Mouse (Mus musculus) heart, postnatal 0 days (tissue): ENCODE data around the gene A4galt. TPM values are rescaled to one million over a fixed set of nuclear protein-coding genes. Genes with fewer than 3 reads are reported as not detected.

ENCODE experiments used
- ATAC-seq: fragments of 200-750 bp; cut with Nextera tagmentation; 2 replicates; pipeline ENCODE4 v1.8.0; 2017; ENCODE audit warnings: low read depth, moderate number of reproducible peaks, moderate library complexity; ENCODE audit not compliant: insufficient read depth
- DNase-seq: peaks from one replicate; pipeline ENCODE4 v3.0.0-alpha.2; 2016; ENCODE audit warnings: low spot score
- H3K27ac ChIP-seq: fragments of 300-500 bp; sonication (generic); 2 replicates; pipeline ENCODE4 v1.5.1; 2014; ENCODE audit warnings: low read depth, mild to moderate bottlenecking
- H3K27me3 ChIP-seq: fragments of 300-500 bp; sonication (generic); 2 replicates; pipeline ENCODE4 v1.6.1; 2014; ENCODE audit warnings: low read length, mixed read lengths; ENCODE audit not compliant: control insufficient read depth, insufficient read depth
- H3K36me3 ChIP-seq: fragments of 300-500 bp; sonication (generic); replicated peaks from 2 replicates; pipeline ENCODE4 v1.6.1; 2014; ENCODE audit warnings: low read length, mixed read lengths; ENCODE audit not compliant: control insufficient read depth, insufficient read depth
- H3K4me1 ChIP-seq: fragments of 300-500 bp; sonication (generic); 2 replicates; pipeline ENCODE4 v1.6.1; 2014; ENCODE audit warnings: antibody characterized with exemption; ENCODE audit not compliant: control insufficient read depth, insufficient read depth
- H3K4me2 ChIP-seq: fragments of 300-500 bp; sonication (generic); 2 replicates; pipeline ENCODE4 v1.6.1; 2014; ENCODE audit warnings: low read depth, mild to moderate bottlenecking, low read length, moderate library complexity
- H3K4me3 ChIP-seq: fragments of 300-500 bp; sonication (generic); 2 replicates; pipeline ENCODE4 v1.5.1; 2014; ENCODE audit warnings: low read depth, low read length
- H3K9ac ChIP-seq: fragments of 300-500 bp; sonication (generic); replicated peaks from 2 replicates; pipeline ENCODE4 v1.6.1; 2014; ENCODE audit warnings: low read depth, low read length, mixed read lengths
- H3K9me3 ChIP-seq: fragments of 300-500 bp; sonication (generic); replicated peaks from 2 replicates; pipeline ENCODE4 v1.6.1; 2016; ENCODE audit warnings: low read length; ENCODE audit not compliant: control insufficient read depth
- CTCF ChIP-seq: IDR thresholded peaks from 2 replicates; pipeline ENCODE4 v1.5.1; 2016; ENCODE audit warnings: antibody characterized with exemption, control low read depth, low read depth
- EP300 ChIP-seq: IDR thresholded peaks from 2 replicates; pipeline ENCODE4 v1.6.1; 2016; ENCODE audit warnings: antibody characterized with exemption, low read depth
- WGBS: fragments of 180-500 bp; shearing (Covaris S2); extraction: QIAGEN DNeasy Blood & Tissue Kit; methylation state at CpG from one replicate; pipeline ENCODE4 v1.1.7; 2014; 5-methylcytosine and 5-hydroxymethylcytosine counted together
- polyA plus RNA-seq: library from polyadenylated mRNA; unstranded; fragments of >200 nt; fragmentation: Nextera tagmentation; extraction: Ambion mirVana; gene quantifications from 2 replicates; pipeline ENCODE4 v1.2.1, GENCODE M21; 2015
- total RNA-seq: library from RNA; depleted of rRNA; stranded (reverse); fragments of >200 nt; gene quantifications from 2 replicates; pipeline ENCODE4 v1.2.3, GENCODE M21; 2014; ENCODE audit warnings: low replicate concordance

The A4galt gene
- total and polyA plus RNA-seq, 2 experiments from 2014 or later = 2.0 to 3.2 TPM

DNA sequence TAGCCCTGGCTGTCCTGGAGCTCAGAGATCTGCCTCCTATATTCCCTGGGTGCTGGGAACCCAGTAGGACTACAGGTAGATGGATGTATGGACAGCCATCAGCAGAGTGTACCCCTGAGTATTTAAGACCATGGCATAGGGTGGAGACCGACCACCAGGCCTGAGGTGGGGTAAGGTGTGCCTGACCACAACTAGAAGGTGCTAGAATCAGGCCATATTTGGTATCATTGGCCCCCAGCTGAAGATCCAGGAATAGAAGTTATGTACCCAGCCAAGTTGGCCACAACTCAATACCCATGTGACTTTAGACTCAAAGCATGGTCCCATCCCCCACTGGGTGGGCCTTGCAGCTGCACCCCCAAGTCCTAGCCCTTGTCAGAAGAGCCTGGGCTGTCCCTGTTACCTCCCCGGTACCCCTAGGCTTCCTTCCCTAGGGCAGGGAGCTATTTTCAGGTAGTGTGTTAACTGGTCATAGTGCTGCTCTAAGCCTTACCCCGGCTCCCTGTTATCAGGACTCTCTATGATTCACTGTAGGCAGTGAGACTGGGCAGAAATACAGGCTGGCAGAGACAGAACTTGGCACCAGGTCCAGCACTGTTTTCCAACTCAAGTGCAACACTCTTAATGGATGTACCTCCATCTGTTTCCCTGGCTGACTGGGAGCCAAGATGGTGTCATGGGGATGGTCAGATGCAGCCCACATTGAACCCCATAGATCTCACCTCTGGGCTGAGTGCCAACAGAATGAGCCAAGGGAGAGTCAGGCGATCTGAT is 18.2 kb downstream of the A4galt start:
- H3K27me3 ChIP-seq = no peaks in the 10 kb centered on the region
- peaks cover 12% of the 10 kb centered on the region; the same call in 1 of the 2 replicates for H3K4me1 ChIP-seq
- ATAC-seq (peak; percentile 91), DNase-seq (peak; percentile 92)
- WGBS = 23% methylated on average over 4 of the region's 4 CpGs
- H3K9ac ChIP-seq = no peak overlapping the region
- TF ChIP-seq EP300 = peak; percentile 97
- no peak for TF ChIP-seq CTCF
- H3K27ac ChIP-seq = peak overlapping the region; percentile 98
- no peak overlapping the region for H3K4me2 ChIP-seq
- no peak overlapping the region for H3K4me3 ChIP-seq
- no peaks in the 10 kb centered on the region for H3K9me3 ChIP-seq
- H3K36me3 ChIP-seq = no peaks in the 10 kb centered on the region

DNA sequence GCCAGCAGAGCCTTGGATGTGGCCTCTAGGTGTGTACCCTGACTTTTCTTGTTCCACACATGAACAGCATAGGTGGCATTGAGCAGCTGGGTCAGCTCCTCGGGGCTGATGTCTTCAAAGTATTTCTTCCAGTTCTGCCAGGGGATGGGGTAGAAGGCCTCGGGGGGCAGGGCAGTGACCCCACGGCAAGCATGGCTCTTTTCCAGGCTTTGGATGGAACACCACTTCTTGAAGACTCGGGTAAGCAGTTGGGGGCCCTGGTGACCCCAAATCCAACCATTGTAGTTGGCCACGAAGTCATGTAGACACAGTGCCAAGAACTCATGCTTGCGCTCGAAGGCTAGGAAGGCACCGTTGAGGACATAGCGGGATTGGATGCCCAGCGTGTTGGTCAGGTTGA is 24.0 kb downstream of the A4galt start:
- Histone ChIP-seq H3K9me3 (no peaks in the 10 kb centered on the region), H3K27ac (no peak overlapping the region), H3K27me3 (no peaks in the 10 kb centered on the region), H3K4me3 (no peak overlapping the region), H3K4me1 (peaks cover 21% of the 10 kb centered on the region), H3K4me2 (no peak overlapping the region), H3K9ac (no peak overlapping the region), H3K36me3 (no peaks in the 10 kb centered on the region)
- DNase-seq = no peak
- WGBS = 90% methylated on average over 10 of the region's 10 CpGs
- ATAC-seq = no peak
- TF ChIP-seq EP300 = no peak
- no peak for TF ChIP-seq CTCF

DNA sequence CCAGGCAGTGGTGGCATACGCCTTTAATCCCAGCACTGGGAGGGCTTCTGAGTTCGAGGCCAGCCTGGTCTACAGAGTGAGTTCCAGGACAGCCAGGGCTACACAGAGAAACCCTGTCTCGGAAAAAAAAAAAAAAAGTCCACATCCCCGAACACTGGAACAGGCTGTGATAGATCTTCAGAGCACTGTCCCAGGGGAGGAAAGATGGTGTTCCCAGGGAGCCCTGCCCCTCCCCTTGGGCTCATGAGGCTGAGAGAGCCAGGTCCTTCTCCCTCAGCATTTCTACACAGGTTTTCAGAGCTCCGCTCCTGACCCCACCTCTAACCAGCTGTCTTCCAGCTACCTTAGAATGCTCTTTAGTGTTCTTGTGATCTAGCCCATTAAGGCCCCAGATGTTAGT is 24.7 kb downstream of the A4galt start:
- Histone ChIP-seq H3K27ac (no peak overlapping the region), H3K4me3 (no peak overlapping the region), H3K36me3 (no peaks in the 10 kb centered on the region), H3K4me2 (no peak overlapping the region), H3K9ac (no peak overlapping the region), H3K4me1 (peaks cover 21% of the 10 kb centered on the region), H3K27me3 (no peaks in the 10 kb centered on the region), H3K9me3 (no peaks in the 10 kb centered on the region)
- TF ChIP-seq EP300 = no peak
- no peak for TF ChIP-seq CTCF
- WGBS = 81% methylated on average over 5 of the region's 5 CpGs
- DNase-seq = no peak
- no peak for ATAC-seq

DNA sequence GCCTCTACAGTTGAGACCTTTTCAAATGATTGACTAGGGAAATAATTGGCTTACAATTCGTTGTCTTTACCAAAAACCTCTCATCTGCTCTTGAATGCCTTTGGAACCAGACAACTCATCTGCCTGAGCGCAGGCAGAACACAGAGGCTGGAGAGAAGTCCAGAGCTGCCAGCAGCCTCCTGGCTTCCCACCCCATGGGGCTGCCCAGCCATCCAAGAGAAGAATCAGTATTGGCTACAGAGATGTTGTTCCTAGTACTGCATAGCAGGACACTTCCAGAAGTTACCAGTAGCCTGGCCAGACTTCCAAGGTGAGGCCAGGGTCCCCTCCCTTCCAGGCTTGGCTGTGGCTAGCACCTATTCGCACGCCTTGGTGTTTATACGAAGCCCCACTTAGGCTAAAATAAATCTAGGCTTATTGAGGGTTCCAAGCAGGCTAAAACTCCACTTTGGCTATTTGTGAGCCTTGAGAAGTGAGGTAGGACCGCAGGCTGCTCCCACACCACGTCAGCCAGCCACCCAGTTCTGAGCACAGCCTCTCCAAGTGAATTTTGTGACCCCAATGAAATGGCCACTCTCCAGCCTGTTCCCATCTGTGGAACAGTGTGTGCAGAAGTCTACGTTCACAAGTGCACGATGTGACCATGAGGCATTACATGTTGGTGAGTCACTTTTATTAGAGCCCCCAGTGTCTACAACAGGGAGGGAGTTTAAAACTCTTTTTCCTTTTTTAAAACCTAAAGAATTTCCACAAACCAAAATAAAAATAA is 25.3 kb downstream of the A4galt start:
- Histone ChIP-seq H3K27me3 (no peaks in the 10 kb centered on the region), H3K4me1 (peaks cover 21% of the 10 kb centered on the region), H3K9me3 (no peaks in the 10 kb centered on the region), H3K36me3 (no peaks in the 10 kb centered on the region), H3K4me3 (no peak overlapping the region), H3K9ac (no peak overlapping the region), H3K4me2 (no peak overlapping the region), H3K27ac (peak overlapping the region; percentile 12; the same call in 1 of the 2 replicates)
- TF ChIP-seq CTCF (no peak), EP300 (no peak)
- DNase-seq = no peak
- no peak for ATAC-seq
- 79% methylated on average over 9 of the region's 9 CpGs for whole genome bisulfite sequencing

DNA sequence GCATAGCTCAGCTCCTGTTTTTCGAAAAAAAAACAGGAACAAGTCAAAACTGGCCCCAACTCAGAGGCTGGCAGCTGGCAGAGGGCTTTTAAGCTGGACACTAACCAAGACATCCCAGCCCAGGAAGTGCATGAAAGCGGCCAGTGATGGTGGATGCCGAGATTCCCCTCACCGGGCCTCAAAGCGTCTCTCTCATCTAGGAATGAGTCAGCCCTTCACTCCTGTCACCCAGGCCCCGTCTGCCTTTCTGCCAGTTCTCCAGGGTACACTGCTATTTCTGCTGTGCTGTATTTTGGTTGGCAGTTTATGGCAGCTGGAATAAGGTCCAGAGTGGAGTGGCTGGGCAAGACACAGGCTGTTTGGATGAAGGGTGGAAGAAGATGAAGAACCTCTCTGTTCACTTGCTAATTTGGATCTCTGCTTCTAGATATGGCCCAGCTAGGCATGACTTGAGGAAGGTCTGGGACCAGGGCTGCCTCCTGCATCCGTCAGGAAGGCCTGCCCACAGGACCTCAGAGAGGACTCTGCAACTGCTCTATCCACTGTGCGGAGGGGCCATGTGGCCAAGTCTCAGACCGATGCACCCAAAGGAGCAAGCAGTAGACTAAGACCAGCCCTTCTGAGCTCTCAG is 27.3 kb downstream of the A4galt start:
- TF ChIP-seq CTCF = no peak
- TF ChIP-seq EP300 = no peak
- Histone ChIP-seq H3K9ac (no peak overlapping the region), H3K27ac (peak overlapping the region; percentile 83)

More for the DNA sequence above, 27.3 kb downstream of the A4galt start:
- no peak overlapping the region for H3K4me3 ChIP-seq
- ATAC-seq (peak; percentile 55), DNase-seq (peak; percentile 54)
- peaks cover 21% of the 10 kb centered on the region for H3K4me1 ChIP-seq
- no peaks in the 10 kb centered on the region for H3K36me3 ChIP-seq
- no peak overlapping the region for H3K4me2 ChIP-seq
- H3K9me3 ChIP-seq = no peaks in the 10 kb centered on the region
- no peaks in the 10 kb centered on the region for H3K27me3 ChIP-seq
- 37% methylated on average over 9 of the region's 9 CpGs for WGBS
